Mouse (Mus musculus): ENCODE measurements at regions not wholly inside any gene's neighbourhood (a gene's known extent, or its start where the extent isn't known, plus 50 kb on each side); places are given as distances from the start of the nearest gene placed in this dataset.

DNA sequence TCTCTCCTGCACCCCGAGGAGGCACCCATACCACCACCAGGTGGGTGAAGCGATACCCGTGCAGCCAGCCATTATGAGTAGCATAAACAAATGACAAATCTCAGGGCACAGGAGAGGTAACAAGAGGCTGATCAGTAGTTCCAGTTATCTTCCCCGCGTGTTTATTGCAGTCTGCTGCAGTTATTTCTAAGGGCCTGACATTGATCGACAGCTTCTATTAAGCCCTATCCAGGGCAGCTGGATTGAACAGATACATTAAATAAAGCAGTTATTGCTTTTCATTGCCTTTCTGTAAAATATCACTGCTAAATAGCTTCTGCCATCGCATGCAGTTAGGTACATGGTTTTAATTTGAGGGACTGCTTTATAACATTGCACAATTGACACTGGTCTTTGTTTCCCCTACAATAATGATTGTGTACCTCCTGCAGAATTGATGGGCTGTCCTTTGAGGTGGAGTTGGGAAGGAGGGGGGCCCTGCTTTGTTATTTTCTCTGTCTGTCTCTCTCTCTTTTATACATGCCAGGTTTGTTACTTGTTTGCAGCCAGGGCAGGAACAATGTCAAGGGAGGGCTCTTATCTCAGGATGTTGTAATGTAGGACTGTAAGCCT, 245.0 kb downstream of the Gpat3 start:
- TF ChIP-seq POLR2A (IDR thresholded peaks at IDR 0.05; ENCODE audit: extremely low read depth, insufficient read depth, low read length) (no peak), CTCF (IDR thresholded peaks at IDR 0.05; ENCODE audit: extremely low read depth, insufficient read depth, low read length) (no peak)
